8 mouse cellular contexts compared by ENCODE assay signal in genomic region chr1:134233681-134234454, GRCm38 (mm10). TPM values are rescaled to one million over a fixed set of nuclear protein-coding genes. Genes with fewer than 3 reads are reported as not detected.
DNase-seq lines count a peak whose midpoint lies in the region; ATAC-seq and TF ChIP-seq lines count a peak whose summit lies in the region.

No protein-coding gene starts in this region.

- TF ChIP-seq POLR2A in kidney, adult 2 months (IDR thresholded peaks at IDR 0.05; ENCODE audit: low read depth, low read length), result no peak

- no peak for ATAC-seq in forebrain, embryonic 15.5 days (replicated peaks)
- no peak for ATAC-seq in midbrain, embryonic 13.5 days

- H3K4me2 ChIP-seq in forebrain, embryonic 15.5 days (replicated peaks), result peak overlapping the region; percentile 81
- H3K4me2 ChIP-seq in midbrain, embryonic 13.5 days (replicated peaks), result peak overlapping the region; percentile 77

- peak overlapping the region; percentile 34; the same call in 1 of the 2 replicates for H3K4me3 ChIP-seq in kidney, adult 2 months (ENCODE audit: insufficient read depth, low read depth, low read length)
- peak overlapping the region; percentile 49 for H3K4me3 ChIP-seq in forebrain, embryonic 15.5 days
- H3K4me3 ChIP-seq in midbrain, embryonic 13.5 days (replicated peaks), result peak overlapping the region; percentile 48

- H3K9me3 ChIP-seq in forebrain, embryonic 15.5 days, result no peaks in the 10 kb centered on the region
- H3K9me3 ChIP-seq in midbrain, embryonic 13.5 days, result no peaks in the 10 kb centered on the region

- peaks cover 8% of the 10 kb centered on the region for H3K4me1 ChIP-seq in kidney, adult 2 months (ENCODE audit: control insufficient read depth, insufficient read depth, low read length)
- peaks cover 37% of the 10 kb centered on the region for H3K4me1 ChIP-seq in forebrain, embryonic 15.5 days
- peaks cover 40% of the 10 kb centered on the region for H3K4me1 ChIP-seq in midbrain, embryonic 13.5 days (replicated peaks)

- 65% methylated on average over 19 of the region's 19 CpGs for WGBS in kidney, adult 2 months
- WGBS in forebrain, embryonic 15.5 days, result 47% methylated on average over 19 of the region's 19 CpGs
- 50% methylated on average over 19 of the region's 19 CpGs for WGBS in midbrain, embryonic 13.5 days

- TF ChIP-seq CTCF in kidney, adult 2 months (conservative IDR thresholded peaks at IDR 0.05; ENCODE audit: insufficient read depth, insufficient read length, low read depth, low read length), result no peak

- peak overlapping the region; percentile 18; the same call in 1 of the 2 replicates for H3K27ac ChIP-seq in kidney, adult 2 months (ENCODE audit: insufficient read depth, low read depth, low read length)
- H3K27ac ChIP-seq in forebrain, embryonic 15.5 days (replicated peaks), result no peak overlapping the region
- H3K27ac ChIP-seq in midbrain, embryonic 13.5 days, result no peak overlapping the region

- H3K36me3 ChIP-seq in kidney, adult 2 months (ENCODE audit: control insufficient read depth, insufficient read depth, low read length), result no peaks in the 10 kb centered on the region
- H3K36me3 ChIP-seq in forebrain, embryonic 15.5 days, result no peaks in the 10 kb centered on the region
- H3K36me3 ChIP-seq in midbrain, embryonic 13.5 days, result no peaks in the 10 kb centered on the region

- no peak for DNase-seq in kidney, adult 2 months
- no peak for DNase-seq in kidney, adult 8-10 months
- peak; percentile 71 to 77 for DNase-seq in cerebellum, adult 18-20 months
- no peak for DNase-seq in urinary bladder, postnatal 36 days (ENCODE audit: low spot score in 2 of 2)
- no peak for DNase-seq in kidney, adult 11 months
- no peak for DNase-seq in kidney, adult 18-20 months

- no peaks in the 10 kb centered on the region for H3K27me3 ChIP-seq in kidney, adult 2 months (replicated peaks; ENCODE audit: control insufficient read depth, insufficient read depth, low read length)
- H3K27me3 ChIP-seq in forebrain, embryonic 15.5 days, result peaks cover 19% of the 10 kb centered on the region
- peaks cover 54% of the 10 kb centered on the region for H3K27me3 ChIP-seq in midbrain, embryonic 13.5 days

- H3K9ac ChIP-seq in forebrain, embryonic 15.5 days (replicated peaks), result peak overlapping the region; percentile 56
- peak overlapping the region; percentile 64; the same call in 1 of the 2 replicates for H3K9ac ChIP-seq in midbrain, embryonic 13.5 days (replicated peaks)

RNA-seq across cellular contexts. Expression of gene Adora1, which starts 1.4 kb away (rescaled TPM):
- 13.5 and 16.6 TPM in 2 replicates for polyA plus RNA-seq in kidney, adult 2 months (2012; rRNA removed)
- 14.0 and 15.7 TPM in 2 replicates for polyA plus RNA-seq in forebrain, embryonic 15.5 days (2015; fragmentation: Nextera tagmentation; extraction: Ambion mirVana)
- polyA plus RNA-seq in midbrain, embryonic 13.5 days (2015; fragmentation: Nextera tagmentation; extraction: Ambion mirVana), result 4.6 TPM in 2 replicates

RNA-seq across cellular contexts. Expression of gene Mybph, which starts 40.6 kb away (rescaled TPM):
- polyA plus RNA-seq in kidney, adult 2 months (2012; rRNA removed), result 0.12 and 0.89 TPM in 2 replicates
- not detected in 2 replicates for polyA plus RNA-seq in forebrain, embryonic 15.5 days (2015; fragmentation: Nextera tagmentation; extraction: Ambion mirVana)
- 0.09 and 0.19 TPM in 2 replicates for polyA plus RNA-seq in midbrain, embryonic 13.5 days (2015; fragmentation: Nextera tagmentation; extraction: Ambion mirVana)

RNA-seq across cellular contexts. Expression of gene Chil1, which starts 51.9 kb away (rescaled TPM):
- polyA plus RNA-seq in kidney, adult 2 months (2012; rRNA removed), result 0.56 TPM in 2 replicates
- 3.2 and 3.7 TPM in 2 replicates for polyA plus RNA-seq in forebrain, embryonic 15.5 days (2015; fragmentation: Nextera tagmentation; extraction: Ambion mirVana)
- 2.6 and 3.2 TPM in 2 replicates for polyA plus RNA-seq in midbrain, embryonic 13.5 days (2015; fragmentation: Nextera tagmentation; extraction: Ambion mirVana)

RNA-seq across cellular contexts. Expression of gene Myog, which starts 55.9 kb away (rescaled TPM):
- polyA plus RNA-seq in kidney, adult 2 months (2012; rRNA removed), result 0.09 TPM in 1 of 2 replicates, not detected in the other
- 0.22 TPM in 1 of 2 replicates, not detected in the other for polyA plus RNA-seq in forebrain, embryonic 15.5 days (2015; fragmentation: Nextera tagmentation; extraction: Ambion mirVana)
- not detected in 2 replicates for polyA plus RNA-seq in midbrain, embryonic 13.5 days (2015; fragmentation: Nextera tagmentation; extraction: Ambion mirVana)

Comparison
In these comparisons a context has a peak if more than half of its experiments do, and no peak if none do; other contexts are left out.
1. DNase-seq: peak in cerebellum, adult 18-20 months (2 of 2); none in kidney, adult 2 months (single experiment), kidney, adult 8-10 months (0 of 2), urinary bladder, postnatal 36 days (0 of 2), kidney, adult 11 months (single experiment) and kidney, adult 18-20 months (single experiment).
2. Peak in every context shown above with its lines, with median percentiles within 50 percentile points of each other: H3K4me3 ChIP-seq.